Mouse (Mus musculus): ENCODE data around the gene Stag1. TPM values are rescaled to one million over a fixed set of nuclear protein-coding genes. Genes with fewer than 3 reads are reported as not detected.

The Stag1 gene
- polyA plus RNA-seq, 1 experiment = 0.56 TPM

GRCm38 (mm10) chr9:101005866-101006265 is 408.3 kb downstream of the Stag1 start:
- H3K9me3 ChIP-seq (ENCODE audit: control insufficient read depth, low read length) = peaks cover 10% of the 10 kb centered on the region
- H3K27me3 ChIP-seq (ENCODE audit: control insufficient read depth) = no peaks in the 10 kb centered on the region
- no peak for TF ChIP-seq GATA1 (IDR thresholded peaks at IDR 0.05; ENCODE audit: low read length)
- TF ChIP-seq TAL1 (IDR thresholded peaks at IDR 0.05; ENCODE audit: low read length) = no peak
- peaks cover 7% of the 10 kb centered on the region for H3K36me3 ChIP-seq (ENCODE audit: control insufficient read depth)
- H3K4me3 ChIP-seq (replicated peaks) = no peak overlapping the region
- H3K4me1 ChIP-seq (ENCODE audit: control insufficient read depth) = peaks cover 2% of the 10 kb centered on the region; the same call in 1 of the 2 replicates

Other genes with a start within 250 kb of the Stag1 start
- 0.04 and 0.08 TPM in 2 replicates for gene Il20rb, start 111.0 kb upstream of the Stag1 start, polyA plus RNA-seq (2012)
- gene Nck1, start 51.7 kb upstream of the Stag1 start, polyA plus RNA-seq (2012) = 0.12 and 0.13 TPM in 2 replicates
- gene Slc35g2, start 26.7 kb upstream of the Stag1 start, polyA plus RNA-seq (2012) = not detected in 2 replicates